Mouse (Mus musculus): ENCODE results near the gene Med25.

Gene Med25

GRCm38 (mm10) chr7:44863982-44864494 lies 28.5 kb downstream of the Med25 start:
- in situ Hi-C loops (cut with MboI) = no loop called here

- in situ Hi-C loops (cut with MboI) = no loop called here
Measured at GRCm38 (mm10) chr7:44863210-44863609, 29.3 kb downstream of the Med25 start.

GRCm38 (mm10) chr7:44862434-44862833 lies 30.1 kb downstream of the Med25 start:
- in situ Hi-C loops (cut with MboI) = no loop called here

GRCm38 (mm10) chr7:44861429-44861816 lies 31.1 kb downstream of the Med25 start:
- in situ Hi-C loops (cut with MboI) = no loop called here

GRCm38 (mm10) chr7:44860576-44861428 lies 31.7 kb downstream of the Med25 start:
- in situ Hi-C loops (cut with MboI) = no loop called here

- in situ Hi-C loops (cut with MboI) = no loop called here
Measured at GRCm38 (mm10) chr7:44859896-44860295, 32.6 kb downstream of the Med25 start.

- in situ Hi-C loops (cut with MboI) = no loop called here
Measured at GRCm38 (mm10) chr7:44857905-44858304, 34.6 kb downstream of the Med25 start.

- in situ Hi-C loops (cut with MboI) = no loop called here
Measured at GRCm38 (mm10) chr7:44857042-44857552, 35.4 kb downstream of the Med25 start, which contains the start of gene Pnkp. Pnkp (plus strand) TSS chr7:44857139.

- in situ Hi-C loops (cut with MboI) = no loop called here
Measured at GRCm38 (mm10) chr7:44856265-44856916, 36.1 kb downstream of the Med25 start.

- in situ Hi-C loops (cut with MboI) = no loop called here
Measured at GRCm38 (mm10) chr7:44855036-44855435, 37.5 kb downstream of the Med25 start.

GRCm38 (mm10) chr7:44854356-44855031 lies 38.0 kb downstream of the Med25 start:
- in situ Hi-C loops (cut with MboI) = no loop called here

GRCm38 (mm10) chr7:44853596-44854355 lies 38.7 kb downstream of the Med25 start:
- in situ Hi-C loops (cut with MboI) = no loop called here

- in situ Hi-C loops (cut with MboI) = no loop called here
Measured at GRCm38 (mm10) chr7:44853065-44853464, 39.4 kb downstream of the Med25 start.

- in situ Hi-C loops (cut with MboI) = no loop called here
Measured at GRCm38 (mm10) chr7:44852259-44853027, 40.1 kb downstream of the Med25 start.

- in situ Hi-C loops (cut with MboI) = no loop called here
Measured at GRCm38 (mm10) chr7:44851625-44852234, 40.8 kb downstream of the Med25 start.

- in situ Hi-C loops (cut with MboI) = no loop called here
Measured at GRCm38 (mm10) chr7:44850789-44851624, 41.5 kb downstream of the Med25 start.

GRCm38 (mm10) chr7:44850146-44850545 lies 42.4 kb downstream of the Med25 start:
- in situ Hi-C loops (cut with MboI) = no loop called here

- in situ Hi-C loops (cut with MboI) = no loop called here
Measured at GRCm38 (mm10) chr7:44849416-44850111, 42.9 kb downstream of the Med25 start.
